Mouse (Mus musculus): Measurements from ENCODE around the gene Cdk6.

DNA sequence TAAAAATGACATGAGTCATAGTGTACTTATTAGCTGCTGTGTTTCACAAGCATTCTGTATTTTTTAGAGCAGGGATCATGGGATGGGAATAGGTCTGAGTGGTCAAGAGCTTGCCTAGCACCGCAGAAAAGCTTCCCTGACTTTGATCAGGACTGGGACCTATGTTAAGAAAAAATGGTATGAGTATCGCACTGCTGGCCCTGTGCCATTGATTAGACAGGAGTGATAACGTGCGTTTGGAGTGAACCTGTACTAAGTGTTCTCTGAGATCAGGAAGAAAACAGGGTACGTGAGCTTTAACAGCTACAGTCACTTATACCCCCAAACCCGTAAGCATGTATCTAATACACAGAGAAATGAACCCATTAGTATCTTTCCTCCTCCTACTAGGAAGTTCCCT is 54.9 kb downstream of the Cdk6 start:
- no peak for TF ChIP-seq CTCF (IDR thresholded peaks at IDR 0.05; ENCODE audit: low read depth, low read length)
- no peak for TF ChIP-seq POLR2A (IDR thresholded peaks at IDR 0.05; ENCODE audit: borderline replicate concordance, low read depth, low read length)
